Mouse (Mus musculus) gastrocnemius, adult 2 months (tissue): ENCODE measurements around the gene Armc2. TPM values are rescaled to one million over a fixed set of nuclear protein-coding genes. Genes with fewer than 3 reads are reported as not detected.

Source experiments
- DNase-seq: peaks from one replicate; pipeline ENCODE4 v3.0.0; 2022
- H3K27ac ChIP-seq: fragments of 200-600 bp; 2 replicates; pipeline ENCODE4 v1.8.1; 2022; ENCODE audit warnings: mild to moderate bottlenecking
- H3K4me3 ChIP-seq: fragments of 200-600 bp; 2 replicates; pipeline ENCODE4 v1.8.1; 2022; ENCODE audit warnings: mild to moderate bottlenecking, moderate library complexity
- CTCF ChIP-seq: fragments of 200-600 bp; IDR thresholded peaks from 2 replicates; pipeline ENCODE4 v1.8.1; 2022; ENCODE audit warnings: antibody characterized with exemption, mild to moderate bottlenecking, moderate library complexity
- intact Hi-C: fragments of 180-260 bp; cut with DNase I; formaldehyde crosslinking; loops from one replicate; pipeline ENCODE4 v1.15.1; 2025
- total RNA-seq, 2 experiments: library from RNA; stranded (reverse); gene quantifications; 2 replicates each; pipeline ENCODE4 v1.2.3; 2021

The Armc2 gene
- total RNA-seq, 2 experiments from 2014 or later = 0.23 to 0.84 TPM

DNA sequence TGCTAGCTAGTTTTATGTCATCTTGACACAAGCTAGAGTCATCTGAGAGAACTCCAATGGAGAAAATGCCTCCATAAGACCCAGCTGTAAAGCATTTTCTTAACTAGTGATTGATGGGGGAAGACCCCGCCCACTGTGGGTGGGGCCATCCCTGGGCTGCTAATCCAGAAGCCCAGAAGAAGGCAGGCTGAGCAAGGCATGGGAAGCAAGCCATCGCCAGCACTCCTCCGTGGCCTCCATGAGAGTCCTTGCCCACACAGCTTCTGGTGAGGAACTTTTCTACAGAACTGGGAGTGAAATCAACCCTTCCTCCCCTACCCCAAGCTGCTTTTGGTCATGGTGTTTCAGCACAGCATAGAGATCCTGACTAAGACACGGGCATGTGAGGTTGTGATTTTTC is 79.2 kb downstream of the Armc2 start:
- TF ChIP-seq CTCF = no peak
- Histone ChIP-seq H3K4me3 (no peak overlapping the region), H3K27ac (no peak overlapping the region)
- no peak for DNase-seq
- intact Hi-C loops = no loop called here

DNA sequence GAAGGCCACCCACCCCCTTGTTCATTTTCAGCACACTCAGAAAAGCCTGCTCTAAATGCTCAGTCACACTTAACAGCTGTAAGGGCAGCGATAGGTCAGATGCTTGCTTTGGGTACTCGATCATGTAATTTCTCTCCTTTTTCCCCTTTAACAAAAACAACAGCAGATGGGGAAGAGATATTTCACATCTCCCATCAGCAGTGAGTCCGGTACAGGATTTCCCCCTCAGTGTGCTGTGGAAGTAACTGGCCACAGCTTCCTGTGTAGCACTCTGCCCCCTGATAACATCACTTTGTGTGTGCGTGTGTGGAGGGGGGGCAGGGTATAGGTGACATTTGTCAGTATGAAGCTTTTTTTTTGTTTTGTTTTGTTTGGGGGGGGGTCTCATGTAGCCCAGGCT is 81.1 kb downstream of the Armc2 start:
- DNase-seq = no peak
- peak overlapping the region; percentile 66 for H3K27ac ChIP-seq
- intact Hi-C loops = no loop called here
- TF ChIP-seq CTCF = no peak
- H3K4me3 ChIP-seq = no peak overlapping the region

DNA sequence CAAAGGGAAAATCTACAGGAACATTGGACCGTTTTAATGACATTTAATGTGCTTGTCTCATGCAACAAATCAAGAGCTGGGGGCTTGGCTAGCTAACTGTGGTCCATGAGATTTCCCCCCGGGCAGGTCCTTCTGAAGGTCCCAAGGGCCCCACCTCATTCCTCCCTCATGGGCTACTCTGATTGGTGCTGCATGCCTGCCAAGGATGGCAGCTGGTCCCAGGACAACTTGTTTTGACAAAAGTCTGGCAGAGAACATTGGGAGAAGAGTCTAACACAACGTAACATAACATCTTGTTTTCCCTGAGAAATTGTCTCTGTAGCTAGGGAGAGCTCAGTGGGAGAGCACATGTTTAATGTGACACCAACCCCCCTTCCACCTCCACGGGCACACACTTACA is 82.1 kb downstream of the Armc2 start:
- intact Hi-C loops = no loop called here
- peak; percentile 51 for DNase-seq
- no peak overlapping the region for H3K4me3 ChIP-seq
- H3K27ac ChIP-seq = peak overlapping the region; percentile 78
- TF ChIP-seq CTCF = no peak

DNA sequence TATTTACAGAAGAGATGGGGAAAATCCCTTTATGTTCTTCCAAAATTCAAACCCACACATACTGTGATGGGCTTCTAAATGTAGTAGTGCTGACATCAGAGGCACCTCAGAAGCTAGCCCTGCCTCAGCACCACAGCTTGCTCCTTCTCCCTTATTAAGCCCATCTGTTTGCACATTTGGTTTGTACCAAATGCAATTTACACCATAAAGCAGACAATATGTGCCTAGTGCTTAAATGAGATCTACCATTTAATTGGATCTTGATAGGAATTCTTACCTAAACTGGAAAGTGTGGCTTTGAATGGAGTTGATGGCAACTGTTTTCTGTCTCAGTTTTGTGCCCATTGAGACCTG is 82.8 kb downstream of the Armc2 start:
- intact Hi-C loops = no loop called here
- Histone ChIP-seq H3K4me3 (peak overlapping the region; percentile 64), H3K27ac (peak overlapping the region; percentile 78)
- no peak for TF ChIP-seq CTCF
- no peak for DNase-seq

DNA sequence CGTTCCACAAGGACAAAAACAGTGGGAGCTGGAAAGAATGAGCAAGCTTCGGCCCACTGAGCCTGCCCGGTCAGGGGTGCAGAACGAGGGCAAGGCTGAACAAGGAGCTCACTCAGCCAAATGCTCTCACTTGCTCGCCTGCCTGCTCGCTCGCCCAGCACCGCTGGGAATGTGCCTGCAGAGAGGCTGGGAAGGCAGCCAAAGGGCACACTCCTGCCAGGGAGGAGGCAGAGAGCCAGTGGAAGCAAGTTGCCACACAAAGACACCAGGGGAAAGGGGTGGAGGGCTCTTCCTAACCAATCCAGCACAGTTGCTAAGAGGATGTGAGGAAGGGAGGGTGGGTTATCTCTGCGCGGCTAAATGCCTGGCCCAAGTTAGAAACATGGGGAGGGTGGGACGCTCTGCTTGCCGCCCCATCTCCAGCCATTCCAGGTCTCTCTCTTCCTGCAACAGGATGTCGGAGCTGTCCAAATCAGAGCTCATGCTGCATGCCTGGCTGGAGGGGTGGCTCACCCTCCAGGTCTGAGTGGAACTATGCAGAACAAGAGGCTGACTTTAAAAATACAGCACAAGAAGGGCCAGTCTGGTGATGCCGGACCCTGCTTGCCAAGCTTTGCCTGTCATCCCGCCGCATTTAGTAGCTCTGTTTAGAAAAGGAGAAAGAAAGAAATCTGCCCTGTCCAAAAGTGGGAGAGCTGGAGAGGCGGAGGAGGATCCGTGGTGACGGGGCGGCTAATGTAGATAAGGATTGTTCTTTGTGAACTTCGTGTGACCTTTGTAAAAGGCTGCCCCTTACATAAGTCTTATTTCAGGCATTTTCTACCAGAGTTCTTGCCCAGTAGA is 83.4 kb downstream of the Armc2 start:
- peak overlapping the region; percentile 78 for H3K27ac ChIP-seq
- peak overlapping the region; percentile 64 for H3K4me3 ChIP-seq
- intact Hi-C loops = no loop called here
- no peak for TF ChIP-seq CTCF
- DNase-seq = peak; percentile 92

DNA sequence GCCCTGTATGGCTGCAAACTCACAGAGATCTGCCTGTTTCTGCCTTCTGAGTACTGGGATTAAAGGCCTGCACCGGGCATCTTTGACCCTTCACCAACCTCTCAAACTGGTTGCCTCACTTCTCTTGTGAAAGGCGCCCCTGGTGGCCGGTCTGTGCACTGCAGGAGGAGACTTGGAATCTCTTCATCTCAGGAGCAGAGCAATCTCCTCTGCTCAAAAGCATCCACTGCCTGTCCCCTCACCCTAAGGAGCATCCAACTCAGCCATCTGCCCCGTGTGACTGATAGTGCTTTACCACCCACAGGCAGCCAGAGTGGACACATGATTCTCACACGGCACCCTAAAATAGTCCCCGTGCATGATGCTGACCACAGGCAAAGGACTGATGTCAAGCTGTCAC is 84.7 kb downstream of the Armc2 start:
- H3K4me3 ChIP-seq = no peak overlapping the region
- intact Hi-C loops = no loop called here
- peak overlapping the region; percentile 78 for H3K27ac ChIP-seq
- TF ChIP-seq CTCF = peak; percentile 71
- DNase-seq = peak; percentile 66

DNA sequence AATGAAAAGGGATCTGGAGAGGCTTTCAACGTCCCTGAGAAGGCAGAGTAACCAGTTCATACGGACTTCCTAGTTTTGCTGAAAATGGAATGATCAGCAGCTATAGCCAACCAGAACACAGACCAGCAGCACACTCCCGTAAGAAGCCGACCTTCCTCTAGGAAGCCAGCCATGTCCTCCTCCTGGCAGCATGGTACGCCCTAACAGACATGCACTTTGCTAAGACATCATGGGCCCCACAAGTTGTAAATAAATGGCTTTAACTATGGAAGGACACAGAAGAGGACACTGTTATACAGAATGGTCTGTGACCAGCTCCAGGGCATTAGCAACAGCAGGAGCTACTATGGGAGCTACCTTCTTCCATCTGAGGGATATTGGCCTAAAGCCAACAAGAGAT is 85.3 kb downstream of the Armc2 start:
- intact Hi-C loops = no loop called here
- no peak for DNase-seq
- H3K27ac ChIP-seq = peak overlapping the region; percentile 78
- H3K4me3 ChIP-seq = no peak overlapping the region
- TF ChIP-seq CTCF = no peak

DNA sequence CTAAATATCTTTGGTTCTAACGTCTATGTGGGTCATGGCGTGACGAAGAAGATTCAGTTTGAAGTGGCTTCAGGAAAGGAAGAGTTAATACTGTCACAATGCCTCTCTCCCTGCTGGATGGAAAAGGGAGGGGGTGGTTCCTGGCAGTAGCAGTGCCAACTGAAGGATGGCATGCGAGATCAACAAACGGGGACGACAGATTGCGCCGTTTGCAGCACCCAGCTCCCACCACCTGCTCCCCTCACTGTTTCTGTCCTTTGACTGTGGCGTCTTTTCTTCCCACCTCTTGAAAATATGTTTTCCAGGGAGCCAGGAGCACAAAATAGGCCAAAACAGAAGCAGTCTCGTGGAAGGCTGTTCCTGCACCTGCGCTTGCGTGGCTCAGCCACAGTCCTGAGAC is 86.3 kb downstream of the Armc2 start:
- no peak for DNase-seq
- Histone ChIP-seq H3K4me3 (no peak overlapping the region), H3K27ac (peak overlapping the region; percentile 78; the same call in 1 of the 2 replicates)
- no peak for TF ChIP-seq CTCF
- intact Hi-C loops = no loop called here

DNA sequence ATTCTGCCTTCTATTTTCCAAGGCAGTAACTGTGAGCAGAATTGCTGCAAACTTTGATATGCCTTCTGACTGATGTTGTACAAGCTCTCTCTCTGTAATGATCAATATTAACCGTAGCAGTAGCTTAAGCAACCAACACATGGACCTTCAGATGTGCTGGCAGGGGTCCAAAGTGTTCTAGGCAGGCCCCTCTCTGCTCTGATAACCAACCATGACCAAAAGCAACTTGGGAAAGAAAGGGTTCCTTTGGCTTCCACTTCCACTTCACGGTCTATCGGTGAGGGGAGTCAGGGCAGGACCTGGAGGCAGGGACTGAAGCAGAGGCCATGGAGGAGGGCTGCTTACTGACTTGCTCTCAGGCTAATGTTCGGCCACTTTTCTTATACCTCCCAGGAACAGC is 87.3 kb downstream of the Armc2 start:
- Histone ChIP-seq H3K4me3 (no peak overlapping the region), H3K27ac (no peak overlapping the region; the same call in 1 of the 2 replicates)
- TF ChIP-seq CTCF = no peak
- no peak for DNase-seq
- intact Hi-C loops = no loop called here

DNA sequence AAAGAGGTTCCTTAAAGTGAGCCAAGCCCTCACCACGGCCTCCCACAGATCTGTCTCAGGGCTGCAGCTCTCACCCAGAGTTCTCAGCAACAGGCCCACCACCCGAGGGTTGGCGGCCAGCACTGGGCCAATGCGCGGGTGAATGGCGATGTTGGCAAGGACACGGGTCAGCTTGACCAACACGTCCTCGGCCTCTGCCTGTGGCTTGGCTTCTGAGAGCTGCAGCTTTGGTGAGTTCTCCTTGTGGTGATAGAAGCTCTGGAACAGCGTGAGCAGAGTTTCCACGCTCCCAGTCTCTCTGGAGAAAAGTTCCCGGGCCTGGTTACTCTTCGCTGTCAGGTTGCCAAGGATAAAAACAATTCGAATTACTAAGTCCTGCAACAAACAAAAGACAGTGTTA is 91.5 kb downstream of the Armc2 start:
- DNase-seq = peak; percentile 41

DNA sequence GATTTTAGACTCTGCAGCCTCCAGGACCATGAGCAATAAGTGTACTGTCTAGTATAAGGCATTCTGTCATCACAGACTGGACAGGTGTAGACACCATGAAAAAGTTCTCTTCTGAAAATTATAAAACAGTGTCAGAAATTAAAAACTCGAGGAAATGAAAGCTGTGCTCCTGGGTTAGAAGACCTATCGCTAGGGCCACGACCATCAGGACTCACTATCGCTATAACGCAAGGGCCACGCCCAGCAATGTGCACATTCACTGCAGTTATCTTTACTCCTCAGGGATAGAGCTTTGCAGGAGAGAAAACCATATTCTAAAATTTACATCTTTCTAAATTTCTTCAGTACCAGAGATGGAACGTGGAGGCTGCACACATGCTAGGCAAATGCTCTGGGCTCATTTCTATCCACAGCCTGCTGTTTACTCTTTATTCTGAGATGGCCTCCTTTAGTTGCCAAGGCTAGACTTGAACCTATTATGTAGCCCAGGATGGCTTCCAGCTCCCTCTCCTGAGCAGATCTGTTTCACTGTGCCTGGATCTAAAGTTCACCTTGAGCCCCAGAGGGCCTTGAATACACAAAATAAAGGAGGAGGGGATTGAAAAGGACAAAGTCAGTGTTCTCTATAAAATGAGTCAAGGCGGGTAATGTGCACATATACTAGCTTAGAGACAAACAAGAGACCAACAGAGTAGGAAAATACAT is 105.8 kb downstream of the Armc2 start:
- intact Hi-C loops = no loop called here
- DNase-seq = no peak
- no peak overlapping the region for H3K4me3 ChIP-seq
- TF ChIP-seq CTCF = no peak
- H3K27ac ChIP-seq = no peak overlapping the region

More for the DNA sequence above, 91.5 kb downstream of the Armc2 start:
- intact Hi-C loops = no loop called here
- H3K4me3 ChIP-seq = no peak overlapping the region
- peak overlapping the region; percentile 51 for H3K27ac ChIP-seq
- no peak for TF ChIP-seq CTCF

DNA sequence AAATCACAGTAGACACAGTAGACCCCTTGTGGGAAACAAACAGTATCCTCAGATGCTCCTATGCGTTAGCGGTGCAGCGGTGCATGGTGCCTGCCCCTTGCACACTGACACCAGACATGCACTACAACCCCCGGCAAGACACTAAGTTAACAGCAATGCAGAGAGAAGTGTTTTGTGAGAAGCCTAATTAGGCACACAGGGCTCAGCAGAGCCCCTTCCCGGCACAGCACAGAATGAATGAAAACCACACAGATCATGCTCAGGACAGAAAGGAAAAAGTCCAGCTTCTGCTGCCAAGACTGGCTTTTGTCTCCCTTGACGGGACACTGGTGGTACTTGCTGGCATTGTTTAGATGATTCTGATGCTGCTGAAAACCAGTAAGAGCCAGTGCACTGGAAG is 109.3 kb downstream of the Armc2 start:
- intact Hi-C loops = no loop called here
- no peak for TF ChIP-seq CTCF
- DNase-seq = no peak
- Histone ChIP-seq H3K27ac (no peak overlapping the region), H3K4me3 (no peak overlapping the region)

DNA sequence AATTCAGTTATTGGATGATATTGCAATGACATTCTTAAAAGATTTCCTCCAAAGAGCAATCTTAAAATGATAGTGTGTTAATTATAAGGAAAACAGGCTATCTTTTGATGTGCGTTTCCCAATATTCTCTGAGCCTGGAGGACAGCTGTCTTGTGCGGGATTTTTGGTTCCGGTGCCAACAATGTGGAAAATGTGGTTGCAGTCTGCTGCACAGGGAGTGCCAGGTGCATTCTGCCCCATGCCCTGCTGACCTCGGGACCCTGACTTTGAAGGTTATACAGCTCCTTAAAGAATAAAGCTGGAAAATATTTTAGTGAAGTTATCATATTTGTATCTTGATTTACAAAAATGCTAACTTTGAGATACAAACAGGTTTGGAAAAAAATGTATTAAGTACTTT is 110.3 kb downstream of the Armc2 start:
- H3K27ac ChIP-seq = no peak overlapping the region
- no peak for DNase-seq
- no peak overlapping the region for H3K4me3 ChIP-seq
- intact Hi-C loops = no loop called here
- TF ChIP-seq CTCF = no peak

DNA sequence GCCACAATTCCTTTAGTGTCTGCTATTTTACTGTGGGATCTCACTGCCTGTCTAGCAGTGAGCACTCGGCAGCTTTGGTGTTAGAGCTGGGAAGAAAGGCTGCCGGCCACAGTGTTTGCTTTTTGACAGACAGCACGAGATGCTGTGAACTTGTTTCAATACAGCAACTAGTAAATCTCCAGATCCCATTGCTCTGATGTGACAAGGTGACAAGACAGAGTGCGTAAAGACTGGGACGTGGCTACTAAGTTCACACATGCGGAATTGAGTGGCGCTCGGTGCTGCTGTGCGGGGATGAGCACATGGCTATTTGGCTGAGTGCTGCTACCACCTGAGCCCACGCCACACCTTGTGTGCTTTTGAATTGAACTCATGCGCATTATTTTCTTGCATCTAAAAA is 110.8 kb downstream of the Armc2 start:
- TF ChIP-seq CTCF = no peak
- intact Hi-C loops = no loop called here

More for the DNA sequence above, 110.8 kb downstream of the Armc2 start:
- H3K27ac ChIP-seq = no peak overlapping the region
- H3K4me3 ChIP-seq = no peak overlapping the region
- DNase-seq = no peak
